23 mouse cellular contexts compared by ENCODE assay signal in genomic region chr8:119873181-119873580, GRCm38 (mm10). TPM values are rescaled to one million over a fixed set of nuclear protein-coding genes. Genes with fewer than 3 reads are reported as not detected.
DNase-seq lines count a peak whose midpoint lies in the region; ATAC-seq and TF ChIP-seq lines count a peak whose summit lies in the region.
"Had no signal": no experiment of that assay in that cellular context is flagged by ENCODE, and none has a peak within 500 bp of the region (broad histone marks: within the 10 kb centered on the region; RNA-seq: fewer than 3 reads in every experiment).

No protein-coding gene starts in this region.

- ATAC-seq in erythroid progenitor cell, adult 5-6 weeks (replicated peaks; ENCODE audit: low FRiP score, poor library complexity, severe bottlenecking) = peak; percentile 87
- peak; percentile 69 for ATAC-seq in liver, embryonic 15.5 days (ENCODE audit: insufficient read depth)
- 0 out of 2 replicates have a peak, but pooled peaks have one; percentile 48 for ATAC-seq in stomach, postnatal 0 days (ENCODE audit: low FRiP score, low TSS enrichment)
- ATAC-seq: forebrain, embryonic 16.5 days; midbrain, embryonic 15.5 days had no signal

- H3K27ac ChIP-seq in liver, embryonic 15.5 days (replicated peaks) = no peak overlapping the region
- no peak overlapping the region for H3K27ac ChIP-seq in stomach, postnatal 0 days (replicated peaks)
- H3K27ac ChIP-seq: embryonic facial prominence, embryonic 12.5 days; heart, embryonic 10.5 days; layer of hippocampus, adult 2 months; macrophage; midbrain, embryonic 15.5 days; neural tube, embryonic 15.5 days had no signal

- peaks cover 10% of the 10 kb centered on the region for H3K4me1 ChIP-seq in liver, embryonic 15.5 days (replicated peaks)
- H3K4me1 ChIP-seq in stomach, postnatal 0 days (replicated peaks; ENCODE audit: control insufficient read depth, insufficient read depth) = no peaks in the 10 kb centered on the region
- H3K4me1 ChIP-seq: embryonic facial prominence, embryonic 12.5 days; midbrain, embryonic 15.5 days; neural tube, embryonic 15.5 days had no signal

- no peak for TF ChIP-seq CTCF in stomach, postnatal 0 days (IDR thresholded peaks at IDR 0.05; ENCODE audit: low read depth)

- no peak overlapping the region for H3K9ac ChIP-seq in liver, embryonic 15.5 days
- H3K9ac ChIP-seq in stomach, postnatal 0 days (ENCODE audit: low read length) = no peak overlapping the region
- H3K9ac ChIP-seq: embryonic facial prominence, embryonic 12.5 days; midbrain, embryonic 15.5 days; neural tube, embryonic 15.5 days had no signal

- peaks cover 26% of the 10 kb centered on the region for H3K36me3 ChIP-seq in liver, embryonic 15.5 days (replicated peaks)
- H3K36me3 ChIP-seq in stomach, postnatal 0 days (ENCODE audit: control insufficient read depth, insufficient read depth, low read length) = peaks cover 16% of the 10 kb centered on the region

- intact Hi-C loops in left cerebral cortex, postnatal 36 days (cut with DNase I) = no loop called here

- TF ChIP-seq EP300 in stomach, postnatal 0 days (optimal IDR thresholded peaks at IDR 0.05) = no peak

- H3K4me3 ChIP-seq in liver, embryonic 15.5 days (replicated peaks) = no peak overlapping the region
- no peak overlapping the region for H3K4me3 ChIP-seq in stomach, postnatal 0 days (ENCODE audit: low read depth, low read length)
- H3K4me3 ChIP-seq: embryonic facial prominence, embryonic 12.5 days; heart, embryonic 10.5 days; layer of hippocampus, adult 2 months; midbrain, embryonic 15.5 days; myocyte; neural tube, embryonic 15.5 days had no signal

- H3K27me3 ChIP-seq in liver, embryonic 15.5 days = no peaks in the 10 kb centered on the region
- H3K27me3 ChIP-seq in stomach, postnatal 0 days (ENCODE audit: control insufficient read depth, insufficient read depth, low read length) = no peaks in the 10 kb centered on the region
- H3K27me3 ChIP-seq: midbrain, embryonic 15.5 days; neural tube, embryonic 15.5 days had no signal

- WGBS in liver, embryonic 15.5 days (ENCODE audit: insufficient replicate concordance) = 81% methylated on average over 1 of the region's 1 CpGs
- 97% methylated on average over 1 of the region's 1 CpGs for WGBS in stomach, postnatal 0 days

- DNase-seq in MEL-GATA-1-ER (ENCODE audit: extremely low read depth, low read depth) = peak; percentile 53
- peak; percentile 27 for DNase-seq in stomach, postnatal 0 days (ENCODE audit: low spot score)
- no peak for DNase-seq in left cerebral cortex, postnatal 36 days (ENCODE audit: low spot score in 2 of 2)
- DNase-seq in lung, postnatal 25 days (ENCODE audit: low spot score) = no peak
- no peak for DNase-seq in cerebellum, postnatal 25 days
- DNase-seq: cerebellum, adult 9-10 months; kidney, adult 8-10 months; kidney, postnatal 14 days; lung, adult 2 months; right cerebral cortex, postnatal 14 days had no signal

- 0 out of 2 replicates have a peak, but pooled peaks cover 10% of the 10 kb centered on the region for H3K9me3 ChIP-seq in liver, embryonic 15.5 days (replicated peaks)
- no peaks in the 10 kb centered on the region for H3K9me3 ChIP-seq in stomach, postnatal 0 days (ENCODE audit: control insufficient read depth, low read length)

- no peak overlapping the region for H3K4me2 ChIP-seq in liver, embryonic 15.5 days
- H3K4me2 ChIP-seq in stomach, postnatal 0 days (replicated peaks; ENCODE audit: low read depth) = no peak overlapping the region
- H3K4me2 ChIP-seq: embryonic facial prominence, embryonic 12.5 days; midbrain, embryonic 15.5 days; neural tube, embryonic 15.5 days had no signal

RNA-seq across cellular contexts. Expression of gene Klhl36, which starts 11.1 kb away (rescaled TPM):
- total RNA-seq in erythroid progenitor cell, adult 5-6 weeks (2015; ENCODE audit: low replicate concordance) = 1.1 TPM in 1 of 2 replicates, not detected in the other
- total RNA-seq in erythroid progenitor cell, adult 5-6 weeks (2017; ENCODE audit: low replicate concordance) = 1.8 and 2.3 TPM in 2 replicates
- polyA plus RNA-seq in liver, embryonic 15.5 days (2015; fragmentation: Nextera tagmentation; extraction: Ambion mirVana) = 3.9 and 4.3 TPM in 2 replicates
- 9.0 and 10.0 TPM in 2 replicates for polyA plus RNA-seq in stomach, postnatal 0 days (2015; fragmentation: Nextera tagmentation; extraction: Ambion mirVana)
- total RNA-seq in left cerebral cortex, postnatal 36 days (2021) = 1 to 10 TPM; 6.9 to 7.5 TPM

RNA-seq across cellular contexts. Expression of gene Cotl1, which starts 32.8 kb away (rescaled TPM):
- total RNA-seq in erythroid progenitor cell, adult 5-6 weeks (2015; ENCODE audit: low replicate concordance) = 17.2 and 53.0 TPM in 2 replicates
- total RNA-seq in erythroid progenitor cell, adult 5-6 weeks (2017; ENCODE audit: low replicate concordance) = 60.7 and 71.3 TPM in 2 replicates
- 31.9 and 33.3 TPM in 2 replicates for polyA plus RNA-seq in liver, embryonic 15.5 days (2015; fragmentation: Nextera tagmentation; extraction: Ambion mirVana)
- polyA plus RNA-seq in stomach, postnatal 0 days (2015; fragmentation: Nextera tagmentation; extraction: Ambion mirVana) = 100 and 106 TPM in 2 replicates
- 10 to 100 TPM; 56.9 to 57.0 TPM for total RNA-seq in left cerebral cortex, postnatal 36 days (2021)

RNA-seq across cellular contexts. Expression of gene Usp10, which starts 37.0 kb away (rescaled TPM):
- total RNA-seq in erythroid progenitor cell, adult 5-6 weeks (2015; ENCODE audit: low replicate concordance) = 47.8 and 119 TPM in 2 replicates
- total RNA-seq in erythroid progenitor cell, adult 5-6 weeks (2017; ENCODE audit: low replicate concordance) = 77.7 and 112 TPM in 2 replicates
- 76.7 and 91.5 TPM in 2 replicates for polyA plus RNA-seq in liver, embryonic 15.5 days (2015; fragmentation: Nextera tagmentation; extraction: Ambion mirVana)
- polyA plus RNA-seq in stomach, postnatal 0 days (2015; fragmentation: Nextera tagmentation; extraction: Ambion mirVana) = 54.5 and 57.2 TPM in 2 replicates
- 10 to 100 TPM; 80.6 to 96.0 TPM for total RNA-seq in left cerebral cortex, postnatal 36 days (2021)

RNA-seq across cellular contexts. Expression of gene Gm20388, which starts 37.5 kb away (rescaled TPM):
- total RNA-seq in erythroid progenitor cell, adult 5-6 weeks (2015; ENCODE audit: low replicate concordance) = 4.2 and 5.0 TPM in 2 replicates
- 7.4 TPM in 1 of 2 replicates, not detected in the other for total RNA-seq in erythroid progenitor cell, adult 5-6 weeks (2017; ENCODE audit: low replicate concordance)
- 3.0 TPM in 1 of 2 replicates, not detected in the other for polyA plus RNA-seq in liver, embryonic 15.5 days (2015; fragmentation: Nextera tagmentation; extraction: Ambion mirVana)
- not detected in 2 replicates for polyA plus RNA-seq in stomach, postnatal 0 days (2015; fragmentation: Nextera tagmentation; extraction: Ambion mirVana)
- 10 to 100 TPM; 10.3 to 10.6 TPM for total RNA-seq in left cerebral cortex, postnatal 36 days (2021)
- polyA plus RNA-seq: embryonic facial prominence, embryonic 12.5 days; heart, postnatal 0 days; limb, embryonic 11.5 days; neural tube, embryonic 15.5 days; thymus, postnatal 0 days had no signal

Comparison
In these comparisons a context has a peak if more than half of its experiments do, and no peak if none do; other contexts are left out.
1. DNase-seq: peak in MEL-GATA-1-ER (single experiment) and stomach, postnatal 0 days (single experiment); none in left cerebral cortex, postnatal 36 days (0 of 2), lung, postnatal 25 days (single experiment) and cerebellum, postnatal 25 days (0 of 2).
2. Peak in every context shown above with its lines, with median percentiles within 50 percentile points of each other: ATAC-seq.